Mouse (Mus musculus) heart, embryonic 13.5 days (tissue): ENCODE results near the gene Wdr95. TPM values are rescaled to one million over a fixed set of nuclear protein-coding genes. Genes with fewer than 3 reads are reported as not detected.
"Not testable (repeated sequence)": the region's sequence is repeated elsewhere in the genome, so short reads cannot be mapped to it uniquely, and the experiment has no call there.

ENCODE experiments used
- ATAC-seq: fragments of 200-750 bp; cut with Nextera tagmentation; 2 replicates; pipeline ENCODE4 v1.8.0; 2017; ENCODE audit warnings: moderate TSS enrichment; ENCODE audit not compliant: insufficient number of reproducible peaks, low FRiP score, low TSS enrichment; ENCODE audit errors: extremely low read depth
- H3K27ac ChIP-seq: fragments of 300-500 bp; sonication (generic); replicated peaks from 2 replicates; pipeline ENCODE4 v1.5.1; 2015; ENCODE audit warnings: moderate library complexity, mild to moderate bottlenecking, inconsistent platforms
- H3K27me3 ChIP-seq: fragments of 300-500 bp; sonication (generic); replicated peaks from 2 replicates; pipeline ENCODE4 v1.6.1; 2015; ENCODE audit warnings: mild to moderate bottlenecking, inconsistent platforms
- H3K36me3 ChIP-seq: fragments of 300-500 bp; sonication (generic); 2 replicates; pipeline ENCODE4 v1.6.1; 2015; ENCODE audit warnings: mild to moderate bottlenecking, inconsistent platforms
- H3K4me1 ChIP-seq: fragments of 300-500 bp; sonication (generic); 2 replicates; pipeline ENCODE4 v1.6.1; 2015; ENCODE audit warnings: inconsistent platforms
- H3K4me2 ChIP-seq: fragments of 300-500 bp; sonication (generic); 2 replicates; pipeline ENCODE4 v1.6.1; 2015; ENCODE audit warnings: inconsistent platforms, mild to moderate bottlenecking, moderate library complexity
- H3K4me3 ChIP-seq: fragments of 300-500 bp; sonication (generic); 2 replicates; pipeline ENCODE4 v1.5.1; 2015; ENCODE audit warnings: moderate library complexity, mild to moderate bottlenecking, inconsistent platforms
- H3K9ac ChIP-seq: fragments of 300-500 bp; sonication (generic); 2 replicates; pipeline ENCODE4 v1.6.1; 2015; ENCODE audit warnings: inconsistent platforms, mild to moderate bottlenecking, moderate library complexity
- H3K9me3 ChIP-seq: fragments of 300-500 bp; sonication (generic); 2 replicates; pipeline ENCODE4 v1.6.1; 2016; ENCODE audit warnings: inconsistent platforms
- WGBS: fragments of 180-500 bp; shearing (Covaris S2); methylation state at CpG from one replicate; pipeline ENCODE4 v1.1.7; 2015; ENCODE audit warnings: mixed read lengths; 5-methylcytosine and 5-hydroxymethylcytosine counted together
- polyA plus RNA-seq: library from polyadenylated mRNA; unstranded; fragments of >200 nt; fragmentation: Nextera tagmentation; extraction: Ambion mirVana; gene quantifications from 2 replicates; pipeline ENCODE4 v1.2.1, GENCODE M21; 2015

Wdr95 gene
- polyA plus RNA-seq, 1 experiment from 2014 or later, result not detected

GRCm38 (mm10) chr5:149520806-149521205 lies 7.7 kb upstream of the Wdr95 start:
- H3K4me2 ChIP-seq, result no peak overlapping the region
- H3K4me1 ChIP-seq, result peaks cover 33% of the 10 kb centered on the region
- H3K27ac ChIP-seq, result no peak overlapping the region
- H3K9me3 ChIP-seq, result peaks cover 3% of the 10 kb centered on the region; the same call in 1 of the 2 replicates
- no peak for ATAC-seq
- WGBS, result 84% methylated on average over 5 of the region's 5 CpGs
- no peaks in the 10 kb centered on the region for H3K36me3 ChIP-seq
- no peak overlapping the region for H3K4me3 ChIP-seq
- no peak overlapping the region for H3K9ac ChIP-seq
- H3K27me3 ChIP-seq, result peaks cover 12% of the 10 kb centered on the region

DNA sequence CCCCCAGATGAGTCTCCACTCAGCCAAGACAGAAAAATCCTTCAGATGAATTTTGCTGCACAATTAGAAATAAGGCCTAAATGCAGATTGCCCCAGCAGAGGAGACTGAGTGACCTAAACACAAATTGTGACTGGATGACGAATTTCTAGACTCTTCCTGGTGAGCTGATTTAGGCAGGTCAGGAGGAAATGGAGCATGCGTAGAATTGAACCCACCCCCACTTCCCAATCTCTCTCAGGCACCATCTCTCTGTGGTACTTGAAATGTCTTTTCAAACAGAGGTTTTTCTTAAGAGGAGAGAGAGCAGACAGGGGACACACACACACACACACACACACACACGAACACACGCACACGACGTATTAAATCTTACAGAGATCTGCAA lies 4.6 kb upstream of the Wdr95 start:
- WGBS, result 57% methylated on average over 6 of the region's 6 CpGs
- peak overlapping the region; percentile 64 for H3K4me2 ChIP-seq
- H3K27me3 ChIP-seq, result peaks cover 17% of the 10 kb centered on the region
- peaks cover 3% of the 10 kb centered on the region; the same call in 1 of the 2 replicates for H3K9me3 ChIP-seq
- peak overlapping the region; percentile 58; the same call in 1 of the 2 replicates for H3K9ac ChIP-seq
- no peak for ATAC-seq
- peak overlapping the region; percentile 35 for H3K4me3 ChIP-seq
- peaks cover 45% of the 10 kb centered on the region for H3K4me1 ChIP-seq
- H3K27ac ChIP-seq, result peak overlapping the region; percentile 84
- no peaks in the 10 kb centered on the region for H3K36me3 ChIP-seq

DNA sequence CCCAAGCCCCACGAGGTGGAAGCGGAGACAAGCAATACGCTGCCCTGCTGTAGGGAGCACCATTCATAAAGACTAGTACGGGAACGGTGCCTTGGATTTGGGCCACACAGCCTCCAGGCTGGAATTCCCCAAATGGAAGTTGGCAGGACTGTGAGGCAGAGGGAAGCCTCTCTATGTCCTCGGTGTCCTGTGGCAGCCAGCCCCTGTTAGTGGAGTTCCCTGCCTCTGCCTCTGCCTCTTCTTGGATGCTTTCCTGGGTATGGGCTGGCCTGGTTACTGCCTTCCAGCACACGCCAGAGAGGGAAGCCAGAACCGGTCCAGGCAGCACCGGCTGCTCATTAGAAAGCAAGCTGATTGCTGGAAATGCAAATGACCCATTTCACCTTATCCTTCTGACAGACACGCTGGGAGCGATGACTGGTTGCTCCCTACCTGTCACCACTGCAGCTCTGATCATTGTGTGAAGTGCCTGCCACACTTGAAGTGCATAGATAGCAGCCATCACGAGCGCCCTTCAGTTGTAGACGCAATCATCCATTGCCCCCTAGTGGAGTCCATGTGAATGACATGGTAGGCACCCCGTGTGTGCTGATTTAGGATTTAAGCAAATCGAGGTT lies 4.1 kb upstream of the Wdr95 start:
- Histone ChIP-seq H3K9ac (peak overlapping the region; percentile 58; the same call in 1 of the 2 replicates), H3K4me1 (peaks cover 45% of the 10 kb centered on the region), H3K4me2 (peak overlapping the region; percentile 64), H3K9me3 (peaks cover 3% of the 10 kb centered on the region; the same call in 1 of the 2 replicates), H3K36me3 (no peaks in the 10 kb centered on the region), H3K4me3 (peak overlapping the region; percentile 35), H3K27me3 (peaks cover 17% of the 10 kb centered on the region), H3K27ac (peak overlapping the region; percentile 84)
- 14% methylated on average over 16 of the region's 16 CpGs for WGBS
- peak; percentile 59; the same call in 1 of the 2 replicates for ATAC-seq

DNA sequence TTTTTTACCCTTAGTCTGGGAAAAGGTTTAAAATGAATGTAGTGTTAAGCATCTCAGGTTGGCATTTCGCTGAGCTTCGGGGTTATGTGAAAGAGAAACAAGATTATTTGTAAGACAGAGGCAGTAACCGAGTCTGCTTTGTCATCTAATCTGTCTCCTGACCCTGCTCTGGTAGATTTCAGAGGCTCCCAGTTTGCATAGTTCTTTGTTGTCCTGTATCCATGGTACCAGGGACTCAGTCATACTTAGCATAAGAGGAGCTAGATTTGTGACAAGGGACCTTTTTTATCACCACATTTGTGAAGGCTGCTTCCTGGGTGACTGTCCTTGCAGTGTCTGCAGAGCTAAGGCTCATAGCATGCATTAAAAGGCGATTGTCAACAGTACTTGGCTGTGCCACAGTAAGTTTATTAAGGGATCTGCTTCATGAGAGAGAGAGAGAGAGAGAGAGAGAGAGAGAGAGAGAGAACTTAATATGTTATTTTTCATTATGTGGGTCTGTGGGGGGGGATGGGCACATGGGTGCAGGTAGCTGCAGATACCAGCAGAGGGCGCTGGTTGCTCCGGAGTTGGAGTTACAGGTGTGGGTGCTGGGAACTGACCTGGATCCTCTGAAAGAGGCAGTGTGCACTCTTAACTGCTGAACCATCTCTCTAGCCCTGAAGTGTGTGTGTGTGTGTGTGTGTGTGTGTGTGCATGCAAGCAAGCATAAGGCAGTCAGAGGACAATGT lies 3.3 kb upstream of the Wdr95 start:
- WGBS, result 27% methylated on average over 6 of the region's 6 CpGs
- Histone ChIP-seq H3K27ac (no peak overlapping the region), H3K27me3 (peaks cover 16% of the 10 kb centered on the region), H3K9me3 (peaks cover 3% of the 10 kb centered on the region; the same call in 1 of the 2 replicates), H3K4me2 (peak overlapping the region; percentile 64), H3K4me1 (peaks cover 45% of the 10 kb centered on the region), H3K36me3 (no peaks in the 10 kb centered on the region), H3K9ac (no peak overlapping the region), H3K4me3 (peak overlapping the region; percentile 7; the same call in 1 of the 2 replicates)
- ATAC-seq, result no peak

- H3K9ac ChIP-seq, result no peak overlapping the region
- WGBS, result 53% methylated on average over 10 of the region's 10 CpGs
- H3K4me3 ChIP-seq, result no peak overlapping the region
- ATAC-seq, result no peak
- peak overlapping the region; percentile 21 for H3K4me2 ChIP-seq
- peaks cover 9% of the 10 kb centered on the region for H3K27me3 ChIP-seq
- H3K9me3 ChIP-seq, result peaks cover 3% of the 10 kb centered on the region; the same call in 1 of the 2 replicates
- H3K4me1 ChIP-seq, result peaks cover 42% of the 10 kb centered on the region
- H3K36me3 ChIP-seq, result no peaks in the 10 kb centered on the region
- H3K27ac ChIP-seq, result peak overlapping the region; percentile 56
These were observed 2.0 kb upstream of the Wdr95 start for GRCm38 (mm10) chr5:149526467-149526951.

DNA sequence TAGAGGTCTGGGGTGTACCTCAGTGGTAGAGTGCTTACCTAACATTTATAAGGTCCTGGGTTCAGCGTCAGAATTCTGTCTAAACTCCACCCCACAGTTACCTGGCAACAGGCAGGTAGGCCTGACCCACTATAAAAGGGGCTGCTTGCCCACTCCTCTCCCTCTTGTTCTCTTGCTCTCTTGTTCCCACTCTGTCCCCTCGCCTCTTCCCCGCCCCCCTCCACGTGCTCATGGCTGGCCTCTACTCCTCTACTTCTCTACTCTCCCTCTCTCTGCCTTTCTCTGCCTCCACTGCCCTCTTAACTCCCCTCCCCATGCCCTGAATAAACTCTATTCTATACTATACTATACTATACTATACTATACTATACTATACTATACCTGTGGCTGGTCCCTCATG lies 1.2 kb upstream of the Wdr95 start:
- H3K4me1 ChIP-seq, result peaks cover 39% of the 10 kb centered on the region
- not testable (repeated sequence) for H3K27me3 ChIP-seq, H3K9me3 ChIP-seq, H3K36me3 ChIP-seq, H3K4me3 ChIP-seq, ATAC-seq, H3K27ac ChIP-seq, H3K4me2 ChIP-seq, H3K9ac ChIP-seq
- 78% methylated on average over 4 of the region's 4 CpGs for WGBS

DNA sequence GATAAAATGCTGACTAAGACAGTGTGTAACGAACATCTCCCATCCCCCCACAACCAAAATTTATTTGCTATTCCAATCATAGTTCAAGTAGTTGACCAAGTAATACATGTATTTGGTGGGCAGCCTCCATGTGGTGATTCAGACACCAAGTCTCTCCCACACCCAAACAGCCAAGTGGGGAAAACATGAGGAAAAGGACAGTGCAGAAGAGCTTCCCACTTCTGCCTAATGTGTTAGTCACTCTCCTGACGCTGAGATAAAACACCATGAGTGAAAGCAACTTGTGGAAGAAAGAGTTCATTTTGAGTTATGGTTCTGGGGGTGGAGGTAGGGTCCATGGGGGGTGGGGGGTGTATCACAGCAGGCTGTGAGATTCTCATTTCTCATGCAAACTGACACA lies 5.4 kb downstream of the Wdr95 start:
- WGBS, result 81% methylated on average over 2 of the region's 2 CpGs
- H3K27ac ChIP-seq, result no peak overlapping the region
- H3K4me2 ChIP-seq, result no peak overlapping the region
- no peak for ATAC-seq
- H3K36me3 ChIP-seq, result no peaks in the 10 kb centered on the region
- H3K9me3 ChIP-seq, result no peaks in the 10 kb centered on the region
- no peak overlapping the region for H3K9ac ChIP-seq
- no peak overlapping the region for H3K4me3 ChIP-seq
- peaks cover 9% of the 10 kb centered on the region; the same call in 1 of the 2 replicates for H3K27me3 ChIP-seq
- H3K4me1 ChIP-seq, result peaks cover 19% of the 10 kb centered on the region

DNA sequence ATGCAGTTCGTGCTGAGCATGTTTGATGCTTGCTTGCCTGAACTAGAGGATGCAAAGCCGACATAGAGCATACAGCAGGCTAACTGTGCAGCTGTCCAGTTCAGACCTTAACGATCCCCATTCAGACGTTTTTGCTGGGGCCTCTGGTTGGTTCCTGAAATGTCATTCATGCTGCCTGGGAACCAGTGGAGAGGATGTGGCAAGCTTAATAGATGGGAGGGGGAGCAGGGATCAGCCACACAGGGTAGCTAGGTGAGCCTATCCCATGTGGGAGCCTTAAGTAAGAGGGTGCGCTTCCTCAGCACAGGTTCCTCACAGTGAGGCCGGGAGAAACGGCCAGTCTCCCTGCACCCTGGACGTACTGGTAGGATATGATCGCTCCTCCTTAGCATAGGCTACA lies 7.5 kb downstream of the Wdr95 start:
- ATAC-seq, result no peak
- Histone ChIP-seq H3K4me1 (peaks cover 19% of the 10 kb centered on the region), H3K9ac (no peak overlapping the region), H3K36me3 (no peaks in the 10 kb centered on the region), H3K9me3 (no peaks in the 10 kb centered on the region), H3K27me3 (peaks cover 9% of the 10 kb centered on the region; the same call in 1 of the 2 replicates), H3K27ac (no peak overlapping the region), H3K4me2 (no peak overlapping the region), H3K4me3 (no peak overlapping the region)
- WGBS, result 71% methylated on average over 9 of the region's 9 CpGs

DNA sequence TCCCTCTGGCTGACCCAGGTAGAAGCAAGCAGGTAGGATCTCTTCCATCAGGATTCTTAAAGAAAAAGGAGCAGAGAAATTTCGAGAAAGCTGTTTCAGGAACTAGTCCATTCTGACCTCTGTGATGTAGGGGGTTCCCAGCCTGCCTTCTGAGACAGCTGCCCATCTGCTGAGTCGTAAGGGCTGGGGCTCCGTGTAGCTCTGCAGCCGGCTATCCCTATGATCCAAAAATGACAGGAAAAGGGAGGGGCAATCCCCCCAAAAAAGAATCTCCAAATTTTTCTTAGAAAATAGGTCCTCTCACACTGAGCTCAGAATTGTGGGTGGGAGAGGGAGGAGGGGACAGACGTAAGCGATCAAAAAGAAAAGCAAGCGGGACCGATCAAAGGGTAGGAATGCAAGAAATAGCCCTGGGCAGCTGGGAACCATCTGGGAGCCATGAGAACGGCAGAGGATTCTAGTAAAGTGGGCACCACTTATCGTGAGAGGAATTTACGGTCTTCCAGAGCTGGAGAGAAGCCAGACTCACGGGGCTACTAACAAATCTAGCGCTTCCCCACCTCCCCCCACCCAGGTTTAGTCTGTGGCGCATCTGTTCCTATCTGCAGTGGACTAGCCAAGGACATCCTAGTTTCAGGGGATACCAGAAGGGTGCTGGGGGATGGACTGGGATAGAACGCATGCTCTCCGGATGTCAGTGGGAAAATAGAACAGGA lies 9.5 kb downstream of the Wdr95 start:
- peaks cover 9% of the 10 kb centered on the region; the same call in 1 of the 2 replicates for H3K27me3 ChIP-seq
- peaks cover 19% of the 10 kb centered on the region for H3K4me1 ChIP-seq
- 27% methylated on average over 16 of the region's 16 CpGs for WGBS
- H3K36me3 ChIP-seq, result no peaks in the 10 kb centered on the region
- peak overlapping the region; percentile 25; the same call in 1 of the 2 replicates for H3K9ac ChIP-seq
- H3K4me3 ChIP-seq, result peak overlapping the region; percentile 31
- peak overlapping the region; percentile 64 for H3K4me2 ChIP-seq
- H3K27ac ChIP-seq, result no peak overlapping the region
- no peaks in the 10 kb centered on the region for H3K9me3 ChIP-seq
- ATAC-seq, result no peak

DNA sequence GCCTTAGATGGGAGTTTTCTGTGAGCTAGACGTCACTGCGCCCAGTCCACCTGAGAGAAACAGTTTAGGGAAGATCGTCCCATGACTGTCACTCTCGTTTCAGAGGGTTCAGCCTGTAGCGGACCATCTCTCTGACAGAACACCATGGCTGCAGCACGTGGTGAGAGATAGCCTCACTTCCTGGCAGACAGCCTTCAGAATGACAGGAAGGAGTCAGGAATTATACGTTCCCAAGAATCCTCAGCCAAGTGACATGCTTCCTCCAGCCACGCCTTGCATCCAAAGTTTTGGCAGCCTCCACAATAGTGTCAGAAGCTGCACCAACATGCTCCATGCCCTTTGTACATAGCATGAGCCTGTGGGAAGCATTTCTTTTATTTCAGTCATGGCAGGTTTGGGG lies 10.1 kb downstream of the Wdr95 start:
- no peaks in the 10 kb centered on the region for H3K9me3 ChIP-seq
- peaks cover 9% of the 10 kb centered on the region; the same call in 1 of the 2 replicates for H3K27me3 ChIP-seq
- no peak overlapping the region for H3K9ac ChIP-seq
- H3K4me2 ChIP-seq, result peak overlapping the region; percentile 64
- no peaks in the 10 kb centered on the region for H3K36me3 ChIP-seq
- no peak for ATAC-seq
- WGBS, result 36% methylated on average over 8 of the region's 8 CpGs
- peaks cover 19% of the 10 kb centered on the region for H3K4me1 ChIP-seq
- H3K27ac ChIP-seq, result no peak overlapping the region
- H3K4me3 ChIP-seq, result 0 out of 2 replicates have a peak overlapping the region, but pooled peaks have one; percentile 31

DNA sequence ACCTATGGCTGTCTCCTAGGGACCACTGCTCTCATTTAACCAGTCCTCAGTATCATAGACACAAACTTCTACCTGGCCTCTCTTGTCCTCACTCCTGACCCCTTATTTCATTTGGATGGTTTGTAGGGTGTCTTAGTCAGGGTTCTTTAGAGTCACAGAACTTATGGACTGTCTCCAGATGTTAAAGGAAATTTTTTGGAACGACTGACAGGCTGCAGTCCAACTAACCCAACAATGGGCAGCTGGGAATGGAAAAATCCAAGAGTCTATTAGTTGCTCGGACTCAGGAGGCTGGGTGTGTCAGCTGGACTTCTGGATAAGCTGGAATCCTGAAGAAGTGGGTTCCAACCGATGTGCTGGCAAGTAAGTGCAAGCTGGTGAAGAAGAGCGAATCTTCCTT lies 10.6 kb downstream of the Wdr95 start:
- H3K4me2 ChIP-seq, result no peak overlapping the region
- WGBS, result 65% methylated on average over 4 of the region's 4 CpGs
- no peaks in the 10 kb centered on the region for H3K36me3 ChIP-seq

More for the DNA sequence above, 10.6 kb downstream of the Wdr95 start:
- Histone ChIP-seq H3K9ac (no peak overlapping the region), H3K9me3 (no peaks in the 10 kb centered on the region), H3K4me1 (peaks cover 19% of the 10 kb centered on the region), H3K27ac (no peak overlapping the region), H3K4me3 (no peak overlapping the region), H3K27me3 (peaks cover 9% of the 10 kb centered on the region; the same call in 1 of the 2 replicates)
- no peak for ATAC-seq
